Mouse (Mus musculus): ENCODE measurements around the gene Mast1. TPM values are rescaled to one million over a fixed set of nuclear protein-coding genes. Genes with fewer than 3 reads are reported as not detected.
A peak's percentile ranks its signal among the peaks of the same experiment; 100 is the strongest.
"Not testable (repeated sequence)": the region's sequence is repeated elsewhere in the genome, so short reads cannot be mapped to it uniquely, and the experiment has no call there.

Gene Mast1
- polyA plus RNA-seq, 1 experiment from 2014 or later: 0.39 TPM

DNA sequence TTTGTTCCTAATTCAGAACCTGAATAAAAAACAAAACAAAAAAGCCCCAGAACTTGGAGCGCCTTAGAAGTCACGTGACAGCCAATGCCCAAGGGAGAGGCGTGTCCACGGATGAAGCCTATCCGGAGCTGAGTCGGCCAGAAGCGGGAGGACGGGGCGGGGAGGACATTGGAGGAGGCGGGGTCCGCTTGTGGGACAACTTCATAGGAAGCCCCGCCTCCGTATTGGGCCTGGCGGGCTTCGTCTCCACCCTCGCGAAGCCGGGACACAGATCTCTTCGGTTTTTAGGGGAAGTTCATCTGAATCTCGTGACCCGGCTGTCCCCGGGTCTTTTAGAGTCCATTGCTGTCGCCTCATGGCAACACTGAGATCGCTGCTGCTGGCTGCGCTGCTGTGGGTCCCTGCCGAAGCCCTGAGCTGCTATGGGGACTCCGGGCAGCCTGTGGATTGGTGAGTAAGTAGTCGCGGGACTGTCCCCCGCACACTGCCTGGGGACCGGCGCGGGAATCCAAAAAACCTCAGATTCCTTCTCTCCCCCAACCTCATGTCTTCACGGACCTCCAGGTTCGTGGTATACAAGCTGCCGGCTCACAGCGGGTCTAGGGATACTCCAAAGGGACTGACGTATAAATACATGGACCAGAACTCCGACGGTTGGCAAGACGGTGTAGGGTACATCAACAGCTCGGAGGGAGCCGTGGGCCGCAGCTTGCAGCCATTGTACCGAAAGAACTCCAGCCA is 28.6 kb downstream of the Mast1 start, which contains the start of gene Dnase2a:
Gene Dnase2a, plus strand, starts transcription at position 140 of the 741 bp plus-strand sequence.
- Histone ChIP-seq H3K27me3 (ENCODE audit: insufficient read depth, low read length) (peaks cover 32% of the 10 kb centered on the region), H3K4me2 (peak within 1 kb of the TSS; percentile 93), H3K9ac (peak within 1 kb of the TSS; percentile 69), H3K4me1 (ENCODE audit: insufficient read depth) (0 out of 2 replicates have a peak, but pooled peaks cover 6% of the 10 kb centered on the region), H3K4me3 (ENCODE audit: low read depth, low read length) (peak within 1 kb of the TSS; percentile 58), H3K27ac (ENCODE audit: low read depth) (0 out of 2 replicates have a peak within 1 kb of the TSS, but pooled peaks have one; percentile 30), H3K9me3 (ENCODE audit: low read depth, low read length) (no peaks in the 10 kb centered on the region), H3K36me3 (ENCODE audit: insufficient read depth) (no peaks in the 10 kb centered on the region)
- DNase-seq (peak; percentile 97), ATAC-seq (ENCODE audit: insufficient read depth) (peak; percentile 94)
- no peak for TF ChIP-seq CTCF (IDR thresholded peaks at IDR 0.05; ENCODE audit: low read depth)
- WGBS: under 1% methylated on average over 45 of the region's 45 CpGs

DNA sequence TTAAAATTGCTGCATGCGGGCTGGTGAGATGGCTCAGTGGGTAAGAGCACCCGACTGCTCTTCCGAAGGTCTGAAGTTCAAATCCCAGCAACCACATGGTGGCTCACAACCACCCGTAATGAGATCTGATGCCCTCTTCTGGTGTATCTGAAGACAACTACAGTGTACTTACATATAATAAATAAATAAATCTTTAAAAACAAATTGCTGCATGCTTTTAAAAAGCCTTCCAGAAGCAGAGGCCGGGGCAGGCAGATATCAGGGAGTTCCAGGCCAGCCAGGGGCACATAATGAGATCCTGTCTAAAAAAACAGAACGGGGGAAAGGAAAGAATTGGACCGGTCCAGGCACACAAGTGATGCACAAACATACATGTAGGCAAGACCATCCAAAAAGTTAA is 29.2 kb downstream of the Mast1 start:
- Histone ChIP-seq H3K9ac (peak overlapping the region; percentile 34; the same call in 1 of the 2 replicates), H3K4me3 (ENCODE audit: low read depth, low read length) (peak overlapping the region; percentile 58), H3K27me3 (ENCODE audit: insufficient read depth, low read length) (peaks cover 26% of the 10 kb centered on the region), H3K4me2 (peak overlapping the region; percentile 93), H3K27ac (ENCODE audit: low read depth) (0 out of 2 replicates have a peak overlapping the region, but pooled peaks have one; percentile 30)
- H3K4me1 ChIP-seq (ENCODE audit: insufficient read depth); ATAC-seq (ENCODE audit: insufficient read depth); DNase-seq; H3K36me3 ChIP-seq (ENCODE audit: insufficient read depth); H3K9me3 ChIP-seq (ENCODE audit: low read depth, low read length): not testable (repeated sequence)
- 33% methylated on average over 6 of the region's 7 CpGs for WGBS

DNA sequence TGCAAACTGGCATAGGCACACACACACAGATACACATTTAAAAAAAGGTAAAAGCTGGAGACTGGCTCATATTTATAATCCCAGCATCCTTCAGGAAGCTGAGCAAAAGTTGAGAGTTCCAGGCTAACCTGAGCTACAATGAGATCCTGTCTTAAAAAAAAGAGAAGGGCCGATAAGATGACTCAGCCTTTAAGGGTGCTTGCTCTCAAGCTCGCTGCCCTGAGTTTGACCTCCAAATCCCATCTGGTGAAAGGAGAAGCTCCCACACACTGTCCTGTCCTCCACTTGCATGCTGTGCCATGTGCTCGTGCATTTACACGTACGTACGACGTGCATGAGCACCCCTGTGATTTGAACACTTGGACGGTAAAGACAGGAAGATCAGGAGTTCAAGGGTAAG is 29.7 kb downstream of the Mast1 start:
- 73% methylated on average over 8 of the region's 8 CpGs for WGBS
- ATAC-seq (ENCODE audit: insufficient read depth) (no peak), DNase-seq (no peak)
- Histone ChIP-seq H3K9me3 (ENCODE audit: low read depth, low read length) (no peaks in the 10 kb centered on the region), H3K36me3 (ENCODE audit: insufficient read depth) (no peaks in the 10 kb centered on the region), H3K9ac (no peak overlapping the region), H3K4me1 (ENCODE audit: insufficient read depth) (0 out of 2 replicates have a peak, but pooled peaks cover 6% of the 10 kb centered on the region), H3K4me3 (ENCODE audit: low read depth, low read length) (no peak overlapping the region), H3K27ac (ENCODE audit: low read depth) (no peak overlapping the region), H3K27me3 (ENCODE audit: insufficient read depth, low read length) (peaks cover 21% of the 10 kb centered on the region), H3K4me2 (no peak overlapping the region)
- TF ChIP-seq CTCF (IDR thresholded peaks at IDR 0.05; ENCODE audit: low read depth): no peak

DNA sequence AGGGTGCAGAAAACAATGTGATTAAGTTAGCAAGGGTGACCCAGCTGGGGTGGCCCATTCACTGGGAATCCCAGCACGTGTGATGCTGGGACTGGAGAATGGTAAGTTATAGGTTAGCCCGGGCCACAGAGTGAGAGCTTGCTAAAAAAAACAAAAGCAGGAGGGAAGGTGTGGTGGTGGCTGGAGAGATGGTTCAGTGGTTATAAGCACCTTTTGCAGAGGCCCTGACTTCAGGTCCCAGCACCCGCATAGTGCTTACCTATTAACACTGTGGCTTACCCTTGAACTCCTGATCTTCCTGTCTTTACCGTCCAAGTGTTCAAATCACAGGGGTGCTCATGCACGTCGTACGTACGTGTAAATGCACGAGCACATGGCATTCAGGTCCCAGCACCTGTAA is 30.1 kb downstream of the Mast1 start:
- Histone ChIP-seq H3K9me3 (ENCODE audit: low read depth, low read length) (no peaks in the 10 kb centered on the region), H3K4me1 (ENCODE audit: insufficient read depth) (0 out of 2 replicates have a peak, but pooled peaks cover 6% of the 10 kb centered on the region), H3K4me2 (no peak overlapping the region), H3K9ac (no peak overlapping the region), H3K27ac (ENCODE audit: low read depth) (no peak overlapping the region), H3K36me3 (ENCODE audit: insufficient read depth) (no peaks in the 10 kb centered on the region), H3K4me3 (ENCODE audit: low read depth, low read length) (no peak overlapping the region), H3K27me3 (ENCODE audit: insufficient read depth, low read length) (peaks cover 17% of the 10 kb centered on the region)
- 90% methylated on average over 9 of the region's 9 CpGs for WGBS
- ATAC-seq (ENCODE audit: insufficient read depth) (no peak), DNase-seq (no peak)
- TF ChIP-seq CTCF (IDR thresholded peaks at IDR 0.05; ENCODE audit: low read depth): no peak

DNA sequence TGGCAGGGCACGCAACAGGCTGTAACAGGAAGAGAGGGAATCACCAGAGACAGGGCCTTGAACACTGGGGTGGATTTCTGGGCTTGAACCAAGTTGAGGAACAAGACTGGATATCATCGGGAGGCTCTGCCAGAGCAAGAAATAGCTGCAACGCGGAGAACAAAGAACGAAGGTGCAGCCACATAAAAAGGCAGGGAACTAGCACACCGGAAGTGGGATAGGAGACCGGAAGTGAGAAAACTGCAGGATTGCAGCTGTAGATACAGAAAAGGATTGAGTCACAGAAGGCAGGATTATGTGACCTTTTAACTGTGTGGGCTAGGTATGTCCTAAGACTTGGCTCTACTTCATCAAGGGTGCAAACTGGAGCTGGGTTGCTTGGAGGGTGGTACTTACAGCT is 32.8 kb downstream of the Mast1 start:
- H3K9me3 ChIP-seq (ENCODE audit: low read depth, low read length): no peaks in the 10 kb centered on the region
- DNase-seq (no peak), ATAC-seq (ENCODE audit: insufficient read depth) (no peak)
- H3K4me1 ChIP-seq (ENCODE audit: insufficient read depth): 0 out of 2 replicates have a peak, but pooled peaks cover 1% of the 10 kb centered on the region
- H3K27me3 ChIP-seq (ENCODE audit: insufficient read depth, low read length): peaks cover 2% of the 10 kb centered on the region
- H3K4me2 ChIP-seq: 0 out of 2 replicates have a peak overlapping the region, but pooled peaks have one; percentile 10
- H3K4me3 ChIP-seq (ENCODE audit: low read depth, low read length): no peak overlapping the region
- H3K9ac ChIP-seq: no peak overlapping the region
- WGBS: 88% methylated on average over 7 of the region's 7 CpGs
- no peak for TF ChIP-seq CTCF (IDR thresholded peaks at IDR 0.05; ENCODE audit: low read depth)
- H3K36me3 ChIP-seq (ENCODE audit: insufficient read depth): no peaks in the 10 kb centered on the region
- no peak overlapping the region for H3K27ac ChIP-seq (ENCODE audit: low read depth)

DNA sequence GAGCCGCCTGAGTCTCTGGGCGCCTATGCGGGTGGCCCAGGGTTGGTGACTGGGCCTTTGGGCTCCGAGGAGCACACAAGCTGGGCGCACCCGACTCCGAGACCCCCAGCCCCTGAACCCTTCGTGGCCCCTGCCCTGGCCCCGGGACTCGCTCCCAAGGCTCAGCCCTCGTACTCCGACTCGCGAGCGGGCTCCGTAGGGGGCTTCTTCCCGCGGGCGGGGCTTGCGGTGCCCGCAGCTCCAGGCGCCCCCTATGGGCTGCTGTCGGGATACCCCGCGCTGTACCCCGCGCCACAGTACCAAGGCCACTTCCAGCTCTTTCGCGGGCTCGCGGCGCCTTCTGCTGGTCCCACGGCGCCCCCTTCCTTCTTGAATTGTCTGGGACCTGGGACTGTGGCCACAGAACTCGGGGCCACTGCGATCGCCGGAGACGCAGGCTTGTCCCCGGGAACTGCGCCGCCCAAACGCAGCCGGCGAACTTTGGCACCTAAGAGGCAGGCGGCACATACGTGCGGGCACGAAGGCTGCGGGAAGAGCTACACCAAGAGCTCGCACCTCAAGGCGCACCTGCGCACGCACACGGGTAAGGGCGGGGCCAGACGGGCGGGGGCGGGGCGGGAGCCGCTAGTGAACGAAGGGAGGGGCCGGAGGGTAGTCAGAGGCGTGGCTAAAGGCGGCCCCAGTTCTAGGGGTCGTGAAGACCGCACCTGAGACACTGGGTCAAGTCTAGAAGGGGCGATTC is 34.1 kb downstream of the Mast1 start:
- TF ChIP-seq CTCF (IDR thresholded peaks at IDR 0.05; ENCODE audit: low read depth): peak; percentile 84
- Histone ChIP-seq H3K4me1 (ENCODE audit: insufficient read depth) (no peaks in the 10 kb centered on the region), H3K27ac (ENCODE audit: low read depth) (peak overlapping the region; percentile 86), H3K4me3 (ENCODE audit: low read depth, low read length) (peak overlapping the region; percentile 67), H3K27me3 (ENCODE audit: insufficient read depth, low read length) (no peaks in the 10 kb centered on the region), H3K9me3 (ENCODE audit: low read depth, low read length) (no peaks in the 10 kb centered on the region), H3K4me2 (peak overlapping the region; percentile 98), H3K36me3 (ENCODE audit: insufficient read depth) (no peaks in the 10 kb centered on the region), H3K9ac (peak overlapping the region; percentile 83)
- under 1% methylated on average over 67 of the region's 68 CpGs for WGBS
- ATAC-seq (ENCODE audit: insufficient read depth): peak; percentile 87
- DNase-seq: peak; percentile 96

Data from lung, embryonic 14.5 days (tissue).